Mouse (Mus musculus): Measurements from ENCODE around the gene Amotl1. TPM values are rescaled to one million over a fixed set of nuclear protein-coding genes. Genes with fewer than 3 reads are reported as not detected.

Amotl1 gene
- total and polyA plus RNA-seq, 2 experiments from 2014 or later: 11.7 to 70.2 TPM

- no peak overlapping the region for H3K9ac ChIP-seq (replicated peaks; ENCODE audit: low read depth, low read length)
- WGBS: 32% methylated on average over 5 of the region's 5 CpGs
- peak; percentile 45; the same call in 1 of the 2 replicates for ATAC-seq (ENCODE audit: insufficient read depth, low read depth)
- no peak overlapping the region for H3K4me3 ChIP-seq (ENCODE audit: low read depth, low read length)
- no peak overlapping the region for H3K27ac ChIP-seq (ENCODE audit: low read depth)
- no peaks in the 10 kb centered on the region for H3K9me3 ChIP-seq (replicated peaks; ENCODE audit: control insufficient read depth, low read length)
- no peak for TF ChIP-seq CTCF (IDR thresholded peaks at IDR 0.05; ENCODE audit: low read depth)
- TF ChIP-seq EP300 (IDR thresholded peaks at IDR 0.05; ENCODE audit: low read depth): no peak
- H3K4me2 ChIP-seq (ENCODE audit: low read depth, low read length): no peak overlapping the region
- H3K4me1 ChIP-seq (ENCODE audit: control insufficient read depth, insufficient read depth): peaks cover 5% of the 10 kb centered on the region; the same call in 1 of the 2 replicates
- no peak for DNase-seq (ENCODE audit: low spot score)
- 0 out of 2 replicates have a peak, but pooled peaks cover 4% of the 10 kb centered on the region for H3K27me3 ChIP-seq (ENCODE audit: control insufficient read depth, insufficient read depth, low read length)
- no peaks in the 10 kb centered on the region for H3K36me3 ChIP-seq (replicated peaks; ENCODE audit: control insufficient read depth, insufficient read depth, low read length)
Observed at GRCm38 (mm10) chr9:14631729-14632128, 13.1 kb downstream of the Amotl1 start.

GRCm38 (mm10) chr9:14627525-14627924 is 17.3 kb downstream of the Amotl1 start:
- Histone ChIP-seq H3K9ac (replicated peaks; ENCODE audit: low read depth, low read length) (no peak overlapping the region), H3K4me1 (ENCODE audit: control insufficient read depth, insufficient read depth) (peaks cover 30% of the 10 kb centered on the region; the same call in 1 of the 2 replicates), H3K36me3 (replicated peaks; ENCODE audit: control insufficient read depth, insufficient read depth, low read length) (no peaks in the 10 kb centered on the region), H3K27me3 (ENCODE audit: control insufficient read depth, insufficient read depth, low read length) (no peaks in the 10 kb centered on the region), H3K9me3 (replicated peaks; ENCODE audit: control insufficient read depth, low read length) (no peaks in the 10 kb centered on the region), H3K4me2 (ENCODE audit: low read depth, low read length) (no peak overlapping the region), H3K4me3 (ENCODE audit: low read depth, low read length) (no peak overlapping the region), H3K27ac (ENCODE audit: low read depth) (peak overlapping the region; percentile 38)
- ATAC-seq (ENCODE audit: insufficient read depth, low read depth): no peak
- no peak for DNase-seq (ENCODE audit: low spot score)
- no peak for TF ChIP-seq EP300 (IDR thresholded peaks at IDR 0.05; ENCODE audit: low read depth)
- TF ChIP-seq CTCF (IDR thresholded peaks at IDR 0.05; ENCODE audit: low read depth): no peak
- 36% methylated on average over 2 of the region's 2 CpGs for WGBS

- H3K4me3 ChIP-seq (ENCODE audit: low read depth, low read length): no peak overlapping the region
- H3K9ac ChIP-seq (replicated peaks; ENCODE audit: low read depth, low read length): no peak overlapping the region
- H3K4me2 ChIP-seq (ENCODE audit: low read depth, low read length): no peak overlapping the region
- peaks cover 32% of the 10 kb centered on the region; the same call in 1 of the 2 replicates for H3K4me1 ChIP-seq (ENCODE audit: control insufficient read depth, insufficient read depth)
- H3K27ac ChIP-seq (ENCODE audit: low read depth): no peak overlapping the region
- H3K36me3 ChIP-seq (replicated peaks; ENCODE audit: control insufficient read depth, insufficient read depth, low read length): no peaks in the 10 kb centered on the region
- WGBS: 79% methylated on average over 3 of the region's 3 CpGs
- ATAC-seq (ENCODE audit: insufficient read depth, low read depth) (no peak), DNase-seq (ENCODE audit: low spot score) (no peak)
- H3K27me3 ChIP-seq (ENCODE audit: control insufficient read depth, insufficient read depth, low read length): no peaks in the 10 kb centered on the region
- no peaks in the 10 kb centered on the region for H3K9me3 ChIP-seq (replicated peaks; ENCODE audit: control insufficient read depth, low read length)
- TF ChIP-seq CTCF (IDR thresholded peaks at IDR 0.05; ENCODE audit: low read depth): no peak
- TF ChIP-seq EP300 (IDR thresholded peaks at IDR 0.05; ENCODE audit: low read depth): no peak
Observed at GRCm38 (mm10) chr9:14625961-14626360, 18.9 kb downstream of the Amotl1 start.

DNA sequence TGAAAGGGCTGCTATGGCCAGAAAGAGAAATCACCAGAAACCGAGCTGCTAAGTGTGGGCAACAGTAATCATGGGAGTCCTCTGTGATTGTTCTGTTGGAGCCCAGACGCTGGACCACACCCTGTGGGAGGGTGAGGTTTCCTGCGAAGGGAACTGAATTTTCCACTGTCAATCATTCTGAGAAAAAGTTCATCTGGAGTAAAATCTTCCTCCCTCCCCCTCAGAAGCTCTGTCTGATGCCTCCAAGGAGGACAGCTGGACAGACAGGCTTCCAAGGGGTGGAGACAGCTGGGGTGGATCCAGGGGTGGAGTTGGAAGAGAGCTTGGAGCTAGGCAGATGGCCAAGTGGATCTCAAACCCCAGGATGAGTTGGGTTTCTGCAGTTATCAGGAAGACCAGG is 19.8 kb downstream of the Amotl1 start:
- no peak for DNase-seq (ENCODE audit: low spot score)
- TF ChIP-seq EP300 (IDR thresholded peaks at IDR 0.05; ENCODE audit: low read depth): no peak
- TF ChIP-seq CTCF (IDR thresholded peaks at IDR 0.05; ENCODE audit: low read depth): no peak
- Histone ChIP-seq H3K4me3 (ENCODE audit: low read depth, low read length) (no peak overlapping the region), H3K36me3 (replicated peaks; ENCODE audit: control insufficient read depth, insufficient read depth, low read length) (no peaks in the 10 kb centered on the region), H3K9me3 (replicated peaks; ENCODE audit: control insufficient read depth, low read length) (no peaks in the 10 kb centered on the region), H3K27ac (ENCODE audit: low read depth) (peak overlapping the region; percentile 11), H3K4me1 (ENCODE audit: control insufficient read depth, insufficient read depth) (peaks cover 32% of the 10 kb centered on the region; the same call in 1 of the 2 replicates), H3K27me3 (ENCODE audit: control insufficient read depth, insufficient read depth, low read length) (no peaks in the 10 kb centered on the region), H3K4me2 (ENCODE audit: low read depth, low read length) (no peak overlapping the region), H3K9ac (replicated peaks; ENCODE audit: low read depth, low read length) (no peak overlapping the region)
- ATAC-seq (ENCODE audit: insufficient read depth, low read depth): peak; percentile 57
- WGBS: 31% methylated on average over 3 of the region's 3 CpGs

DNA sequence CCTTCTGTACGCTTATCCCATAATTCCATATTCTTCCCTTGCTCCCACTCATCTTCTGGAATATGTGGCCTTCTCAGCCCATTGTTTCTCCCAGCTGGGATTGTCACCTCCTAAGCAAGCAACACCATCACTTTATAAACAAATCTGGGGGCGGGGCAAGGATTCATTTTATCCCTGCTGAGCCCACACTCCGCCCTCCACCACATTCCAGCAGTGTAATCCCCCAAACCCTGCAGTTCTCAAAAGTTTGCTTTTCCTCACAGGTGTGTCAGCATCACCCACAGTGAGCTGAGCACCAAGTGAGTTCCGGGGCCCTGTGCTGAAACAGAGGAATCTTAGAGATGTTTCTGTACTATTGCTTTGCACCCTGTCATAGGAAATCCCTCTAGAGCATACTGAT is 20.9 kb downstream of the Amotl1 start:
- Histone ChIP-seq H3K9me3 (replicated peaks; ENCODE audit: control insufficient read depth, low read length) (no peaks in the 10 kb centered on the region), H3K27me3 (ENCODE audit: control insufficient read depth, insufficient read depth, low read length) (no peaks in the 10 kb centered on the region), H3K27ac (ENCODE audit: low read depth) (0 out of 2 replicates have a peak overlapping the region, but pooled peaks have one; percentile 30), H3K4me2 (ENCODE audit: low read depth, low read length) (no peak overlapping the region), H3K36me3 (replicated peaks; ENCODE audit: control insufficient read depth, insufficient read depth, low read length) (no peaks in the 10 kb centered on the region), H3K4me1 (ENCODE audit: control insufficient read depth, insufficient read depth) (peaks cover 32% of the 10 kb centered on the region; the same call in 1 of the 2 replicates), H3K4me3 (ENCODE audit: low read depth, low read length) (no peak overlapping the region), H3K9ac (replicated peaks; ENCODE audit: low read depth, low read length) (no peak overlapping the region)
- TF ChIP-seq CTCF (IDR thresholded peaks at IDR 0.05; ENCODE audit: low read depth): no peak
- TF ChIP-seq EP300 (IDR thresholded peaks at IDR 0.05; ENCODE audit: low read depth): no peak
- 60% methylated on average over 4 of the region's 4 CpGs for WGBS
- ATAC-seq (ENCODE audit: insufficient read depth, low read depth) (no peak), DNase-seq (ENCODE audit: low spot score) (no peak)

- Histone ChIP-seq H3K4me2 (ENCODE audit: low read depth, low read length) (no peak overlapping the region), H3K27ac (ENCODE audit: low read depth) (peak overlapping the region; percentile 32; the same call in 1 of the 2 replicates), H3K4me1 (ENCODE audit: control insufficient read depth, insufficient read depth) (peaks cover 32% of the 10 kb centered on the region; the same call in 1 of the 2 replicates), H3K27me3 (ENCODE audit: control insufficient read depth, insufficient read depth, low read length) (no peaks in the 10 kb centered on the region), H3K9me3 (replicated peaks; ENCODE audit: control insufficient read depth, low read length) (no peaks in the 10 kb centered on the region), H3K9ac (replicated peaks; ENCODE audit: low read depth, low read length) (no peak overlapping the region), H3K36me3 (replicated peaks; ENCODE audit: control insufficient read depth, insufficient read depth, low read length) (no peaks in the 10 kb centered on the region), H3K4me3 (ENCODE audit: low read depth, low read length) (no peak overlapping the region)
- 57% methylated on average over 5 of the region's 5 CpGs for WGBS
- ATAC-seq (ENCODE audit: insufficient read depth, low read depth) (no peak), DNase-seq (ENCODE audit: low spot score) (no peak)
- TF ChIP-seq CTCF (IDR thresholded peaks at IDR 0.05; ENCODE audit: low read depth): no peak
- no peak for TF ChIP-seq EP300 (IDR thresholded peaks at IDR 0.05; ENCODE audit: low read depth)
Observed at GRCm38 (mm10) chr9:14623250-14623649, 21.6 kb downstream of the Amotl1 start.

All from heart, postnatal 0 days (tissue).